Mouse (Mus musculus): ENCODE results near the gene Stk25. TPM values are rescaled to one million over a fixed set of nuclear protein-coding genes. Genes with fewer than 3 reads are reported as not detected.

The Stk25 gene
- polyA plus RNA-seq, 1 experiment from 2014 or later, result 155 TPM

DNA sequence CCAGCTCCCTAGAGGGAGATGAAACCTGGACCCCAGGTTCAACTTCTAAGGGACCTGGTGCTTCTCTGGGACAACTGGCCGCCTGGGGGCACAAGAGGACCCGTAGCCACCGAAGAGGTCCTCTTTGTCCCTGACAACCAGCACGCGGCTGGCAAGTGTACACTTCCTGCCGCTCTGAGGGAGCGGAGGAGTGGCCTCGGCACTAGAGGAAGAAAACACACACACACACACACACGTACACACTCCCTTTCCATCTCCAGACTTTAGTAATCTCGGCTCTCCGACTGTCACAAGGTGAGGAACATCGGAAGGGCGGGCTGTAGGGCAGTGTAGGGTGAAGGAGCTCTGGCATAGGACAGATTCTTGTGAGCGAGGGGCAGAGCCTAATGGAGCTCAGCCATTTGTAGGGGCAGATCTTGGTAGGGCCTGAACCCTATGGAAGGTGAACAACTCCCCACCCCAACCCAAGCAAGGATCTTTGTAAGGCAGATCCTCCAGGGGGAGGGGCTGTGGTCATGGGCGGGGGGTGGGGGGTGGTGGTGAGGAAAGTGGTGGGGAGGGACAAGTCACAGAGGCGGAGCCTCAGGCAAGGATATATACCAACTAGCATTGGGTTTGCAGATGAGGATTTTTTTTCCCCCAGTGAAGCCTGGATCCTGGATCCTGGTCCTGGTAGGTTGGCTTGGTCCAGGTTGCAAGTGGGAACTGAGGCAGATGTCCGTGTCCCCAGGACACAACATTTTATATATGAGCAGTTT lies 10.5 kb upstream of the Stk25 start:
- peak; percentile 82 for ATAC-seq (ENCODE audit: insufficient read depth, low FRiP score, low read depth)
- Histone ChIP-seq H3K27ac (peak overlapping the region; percentile 77), H3K27me3 (replicated peaks) (no peaks in the 10 kb centered on the region), H3K4me1 (0 out of 2 replicates have a peak, but pooled peaks cover 7% of the 10 kb centered on the region), H3K9ac (peak overlapping the region; percentile 23; the same call in 1 of the 2 replicates), H3K4me3 (replicated peaks) (peak overlapping the region; percentile 43), H3K9me3 (no peaks in the 10 kb centered on the region), H3K36me3 (no peaks in the 10 kb centered on the region), H3K4me2 (peak overlapping the region; percentile 72)
- 6% methylated on average over 17 of the region's 17 CpGs for WGBS

GRCm38 (mm10) chr1:93667760-93668400 lies 9.4 kb upstream of the Stk25 start:
- Histone ChIP-seq H3K4me3 (replicated peaks) (no peak overlapping the region), H3K36me3 (no peaks in the 10 kb centered on the region), H3K4me1 (0 out of 2 replicates have a peak, but pooled peaks cover 7% of the 10 kb centered on the region), H3K27ac (peak overlapping the region; percentile 77; the same call in 1 of the 2 replicates), H3K4me2 (no peak overlapping the region; the same call in 1 of the 2 replicates), H3K9ac (no peak overlapping the region), H3K9me3 (no peaks in the 10 kb centered on the region), H3K27me3 (replicated peaks) (no peaks in the 10 kb centered on the region)
- 30% methylated on average over 13 of the region's 13 CpGs for WGBS
- peak; percentile 37; the same call in 1 of the 2 replicates for ATAC-seq (ENCODE audit: insufficient read depth, low FRiP score, low read depth)

DNA sequence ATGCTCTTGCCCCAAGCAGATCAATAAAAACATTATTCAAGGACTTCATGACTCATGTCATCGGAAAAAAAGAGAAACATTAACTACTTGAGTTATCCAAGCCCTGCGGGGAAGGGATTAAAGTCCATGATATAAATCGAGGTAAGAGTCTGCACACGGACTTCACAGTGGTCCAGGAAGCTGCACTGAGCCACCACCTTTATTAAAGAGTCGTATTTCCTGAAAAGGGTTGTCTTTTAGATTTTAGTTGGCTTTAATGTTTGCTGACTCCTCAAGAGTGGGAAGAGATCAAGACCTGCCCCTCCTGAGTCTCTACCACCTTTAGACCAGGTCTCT lies 1.5 kb downstream of the Stk25 start:
- H3K4me1 ChIP-seq, result no peaks in the 10 kb centered on the region
- H3K4me3 ChIP-seq (replicated peaks), result no peak overlapping the region
- no peak overlapping the region for H3K27ac ChIP-seq
- no peak overlapping the region for H3K4me2 ChIP-seq
- WGBS, result 62% methylated on average over 5 of the region's 5 CpGs
- H3K9me3 ChIP-seq, result no peaks in the 10 kb centered on the region
- ATAC-seq (ENCODE audit: insufficient read depth, low FRiP score, low read depth), result no peak
- no peaks in the 10 kb centered on the region for H3K27me3 ChIP-seq (replicated peaks)
- H3K36me3 ChIP-seq, result no peaks in the 10 kb centered on the region
- H3K9ac ChIP-seq, result no peak overlapping the region

DNA sequence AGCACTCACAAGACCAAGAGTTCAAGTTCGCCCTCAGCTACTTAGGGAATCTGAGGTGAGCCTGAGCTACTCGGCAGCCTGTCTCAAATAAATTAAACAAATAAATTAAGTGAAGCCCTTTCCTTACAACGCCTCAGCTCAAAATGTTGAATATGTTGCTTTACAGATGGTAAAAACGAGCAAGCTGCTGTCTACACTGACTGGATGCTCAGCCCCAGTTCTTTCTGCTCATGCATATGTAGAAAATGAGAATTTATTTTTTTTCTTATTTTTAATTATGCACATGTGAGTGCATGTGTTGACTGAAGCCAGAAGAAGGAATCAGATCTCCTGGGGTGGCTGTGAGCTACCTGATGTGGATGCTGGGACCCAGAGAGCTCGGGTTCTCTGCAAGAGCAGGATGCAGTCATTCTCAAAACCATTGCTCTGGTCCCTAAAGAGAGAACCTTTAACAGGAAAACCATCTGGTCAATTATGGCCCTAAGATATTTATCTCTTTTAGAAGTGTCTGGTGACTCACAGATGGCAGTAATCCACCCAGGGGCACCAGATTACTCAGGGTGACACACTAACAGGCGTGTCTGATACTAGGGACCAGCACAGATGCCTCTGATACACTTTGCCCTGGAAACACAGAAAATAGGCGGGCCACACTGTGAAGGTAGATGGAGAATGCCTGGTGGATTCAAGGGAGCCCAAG lies 2.0 kb downstream of the Stk25 start:
- H3K4me3 ChIP-seq (replicated peaks), result no peak overlapping the region
- no peaks in the 10 kb centered on the region for H3K9me3 ChIP-seq
- no peaks in the 10 kb centered on the region for H3K4me1 ChIP-seq
- 67% methylated on average over 7 of the region's 7 CpGs for WGBS
- H3K27ac ChIP-seq, result no peak overlapping the region
- H3K27me3 ChIP-seq (replicated peaks), result no peaks in the 10 kb centered on the region
- no peak overlapping the region for H3K9ac ChIP-seq
- H3K4me2 ChIP-seq, result no peak overlapping the region
- ATAC-seq (ENCODE audit: insufficient read depth, low FRiP score, low read depth), result no peak
- no peaks in the 10 kb centered on the region for H3K36me3 ChIP-seq

- no peaks in the 10 kb centered on the region for H3K4me1 ChIP-seq
- ATAC-seq (ENCODE audit: insufficient read depth, low FRiP score, low read depth), result no peak
Observed at GRCm38 (mm10) chr1:93654798-93655197, 3.7 kb downstream of the Stk25 start.

GRCm38 (mm10) chr1:93654275-93654674 lies 4.2 kb downstream of the Stk25 start:
- H3K9ac ChIP-seq, result no peak overlapping the region
- H3K36me3 ChIP-seq, result no peaks in the 10 kb centered on the region
- no peak overlapping the region for H3K27ac ChIP-seq
- no peaks in the 10 kb centered on the region for H3K27me3 ChIP-seq (replicated peaks)
- 46% methylated on average over 2 of the region's 2 CpGs for WGBS
- H3K4me1 ChIP-seq, result no peaks in the 10 kb centered on the region
- no peak overlapping the region for H3K4me3 ChIP-seq (replicated peaks)
- no peak overlapping the region for H3K4me2 ChIP-seq
- ATAC-seq (ENCODE audit: insufficient read depth, low FRiP score, low read depth), result no peak
- H3K9me3 ChIP-seq, result no peaks in the 10 kb centered on the region

More at GRCm38 (mm10) chr1:93654798-93655197, 3.7 kb downstream of the Stk25 start:
- 70% methylated on average over 2 of the region's 2 CpGs for WGBS
- Histone ChIP-seq H3K36me3 (no peaks in the 10 kb centered on the region), H3K27me3 (replicated peaks) (no peaks in the 10 kb centered on the region), H3K4me3 (replicated peaks) (no peak overlapping the region), H3K27ac (no peak overlapping the region), H3K9ac (no peak overlapping the region), H3K9me3 (no peaks in the 10 kb centered on the region), H3K4me2 (no peak overlapping the region)

- Histone ChIP-seq H3K4me3 (replicated peaks) (no peak overlapping the region), H3K9me3 (no peaks in the 10 kb centered on the region), H3K27ac (no peak overlapping the region), H3K4me1 (no peaks in the 10 kb centered on the region), H3K4me2 (no peak overlapping the region), H3K27me3 (replicated peaks) (no peaks in the 10 kb centered on the region), H3K36me3 (no peaks in the 10 kb centered on the region), H3K9ac (no peak overlapping the region)
- no peak for ATAC-seq (ENCODE audit: insufficient read depth, low FRiP score, low read depth)
- 62% methylated on average over 5 of the region's 5 CpGs for WGBS
Observed at GRCm38 (mm10) chr1:93649604-93650172, 8.8 kb downstream of the Stk25 start.

- Histone ChIP-seq H3K9ac (no peak overlapping the region), H3K27ac (no peak overlapping the region), H3K27me3 (replicated peaks) (no peaks in the 10 kb centered on the region), H3K4me1 (no peaks in the 10 kb centered on the region), H3K9me3 (no peaks in the 10 kb centered on the region), H3K4me2 (no peak overlapping the region), H3K4me3 (replicated peaks) (no peak overlapping the region), H3K36me3 (no peaks in the 10 kb centered on the region)
- ATAC-seq (ENCODE audit: insufficient read depth, low FRiP score, low read depth), result no peak
- 87% methylated on average over 2 of the region's 2 CpGs for WGBS
Observed at GRCm38 (mm10) chr1:93642692-93643091, 15.8 kb downstream of the Stk25 start.

GRCm38 (mm10) chr1:93641978-93642377 lies 16.5 kb downstream of the Stk25 start:
- Histone ChIP-seq H3K4me2 (no peak overlapping the region), H3K9ac (no peak overlapping the region), H3K4me1 (no peaks in the 10 kb centered on the region), H3K27ac (no peak overlapping the region), H3K27me3 (replicated peaks) (no peaks in the 10 kb centered on the region), H3K36me3 (no peaks in the 10 kb centered on the region), H3K4me3 (replicated peaks) (no peak overlapping the region), H3K9me3 (no peaks in the 10 kb centered on the region)
- ATAC-seq (ENCODE audit: insufficient read depth, low FRiP score, low read depth), result no peak
- 92% methylated on average over 2 of the region's 2 CpGs for WGBS

- H3K27ac ChIP-seq, result peak overlapping the region; percentile 80
- peak overlapping the region; percentile 79 for H3K4me3 ChIP-seq (replicated peaks)
- no peaks in the 10 kb centered on the region for H3K36me3 ChIP-seq
- WGBS, result 26% methylated on average over 7 of the region's 7 CpGs
- peak overlapping the region; percentile 29 for H3K9ac ChIP-seq
- H3K4me2 ChIP-seq, result peak overlapping the region; percentile 88
- 0 out of 2 replicates have a peak, but pooled peaks have one; percentile 14 for ATAC-seq (ENCODE audit: insufficient read depth, low FRiP score, low read depth)
- H3K9me3 ChIP-seq, result no peaks in the 10 kb centered on the region
- H3K27me3 ChIP-seq (replicated peaks), result no peaks in the 10 kb centered on the region
- peaks cover 15% of the 10 kb centered on the region for H3K4me1 ChIP-seq
Observed at GRCm38 (mm10) chr1:93636211-93636897, 22.1 kb downstream of the Stk25 start.

GRCm38 (mm10) chr1:93635580-93636192 lies 22.8 kb downstream of the Stk25 start:
- peak overlapping the region; percentile 93 for H3K27ac ChIP-seq

More at GRCm38 (mm10) chr1:93635580-93636192, 22.8 kb downstream of the Stk25 start:
- Histone ChIP-seq H3K9me3 (no peaks in the 10 kb centered on the region), H3K4me1 (peaks cover 15% of the 10 kb centered on the region), H3K27me3 (replicated peaks) (no peaks in the 10 kb centered on the region), H3K9ac (peak overlapping the region; percentile 76), H3K36me3 (no peaks in the 10 kb centered on the region), H3K4me3 (replicated peaks) (peak overlapping the region; percentile 79), H3K4me2 (peak overlapping the region; percentile 88)
- under 1% methylated on average over 44 of the region's 44 CpGs for WGBS
- peak; percentile 99 for ATAC-seq (ENCODE audit: insufficient read depth, low FRiP score, low read depth)

All from stomach, embryonic 15.5 days (tissue).